Mouse (Mus musculus) stomach, embryonic 14.5 days (tissue): ENCODE results near the gene Nacad. TPM values are rescaled to one million over a fixed set of nuclear protein-coding genes. Genes with fewer than 3 reads are reported as not detected.

Experiments used
- ATAC-seq: fragments of 200-750 bp; cut with Nextera tagmentation; 2 replicates; pipeline ENCODE4 v1.8.0; 2017; ENCODE audit warnings: low read depth, moderate TSS enrichment; ENCODE audit not compliant: insufficient number of reproducible peaks, insufficient read depth, low FRiP score
- H3K27ac ChIP-seq: fragments of 300-500 bp; sonication (generic); 2 replicates; pipeline ENCODE4 v1.5.1; 2014; ENCODE audit warnings: mild to moderate bottlenecking, low read length, moderate library complexity, mixed read lengths
- H3K27me3 ChIP-seq: fragments of 300-500 bp; sonication (generic); 2 replicates; pipeline ENCODE4 v1.6.1; 2014; ENCODE audit warnings: low read length, control low read depth, mixed read lengths; ENCODE audit not compliant: control insufficient read depth, insufficient read depth
- H3K36me3 ChIP-seq: fragments of 300-500 bp; sonication (generic); 2 replicates; pipeline ENCODE4 v1.6.1; 2014; ENCODE audit warnings: mild to moderate bottlenecking, control low read depth, low read length, moderate library complexity, mixed read lengths; ENCODE audit not compliant: control insufficient read depth, insufficient read depth
- H3K4me1 ChIP-seq: fragments of 300-500 bp; sonication (generic); 2 replicates; pipeline ENCODE4 v1.6.1; 2014; ENCODE audit warnings: low read length, control low read depth, mixed read lengths; ENCODE audit not compliant: control insufficient read depth, insufficient read depth
- H3K4me2 ChIP-seq: fragments of 300-500 bp; sonication (generic); replicated peaks from 2 replicates; pipeline ENCODE4 v1.6.1; 2014; ENCODE audit warnings: low read depth, low read length, control low read depth
- H3K4me3 ChIP-seq: fragments of 300-500 bp; sonication (generic); 2 replicates; pipeline ENCODE4 v1.5.1; 2014; ENCODE audit warnings: low read depth, low read length, control low read depth
- H3K9ac ChIP-seq: fragments of 300-500 bp; sonication (generic); replicated peaks from 2 replicates; pipeline ENCODE4 v1.6.1; 2014; ENCODE audit warnings: low read depth, mild to moderate bottlenecking, control low read depth, low read length, moderate library complexity, mixed read lengths
- H3K9me3 ChIP-seq: fragments of 300-500 bp; sonication (generic); 2 replicates; pipeline ENCODE4 v1.6.1; 2016; ENCODE audit warnings: low read depth, low read length, control low read depth; ENCODE audit not compliant: control insufficient read depth
- WGBS: fragments of 180-500 bp; shearing (Covaris S2); extraction: QIAGEN DNeasy Blood & Tissue Kit; methylation state at CpG from one replicate; pipeline ENCODE4 v1.1.7; 2014; 5-methylcytosine and 5-hydroxymethylcytosine counted together
- polyA plus RNA-seq: library from polyadenylated mRNA; unstranded; fragments of >200 nt; fragmentation: Nextera tagmentation; extraction: Ambion mirVana; gene quantifications from 2 replicates; pipeline ENCODE4 v1.2.1, GENCODE M21; 2014

The Nacad gene
- polyA plus RNA-seq, 1 experiment from 2014 or later, result 9.2 TPM

DNA sequence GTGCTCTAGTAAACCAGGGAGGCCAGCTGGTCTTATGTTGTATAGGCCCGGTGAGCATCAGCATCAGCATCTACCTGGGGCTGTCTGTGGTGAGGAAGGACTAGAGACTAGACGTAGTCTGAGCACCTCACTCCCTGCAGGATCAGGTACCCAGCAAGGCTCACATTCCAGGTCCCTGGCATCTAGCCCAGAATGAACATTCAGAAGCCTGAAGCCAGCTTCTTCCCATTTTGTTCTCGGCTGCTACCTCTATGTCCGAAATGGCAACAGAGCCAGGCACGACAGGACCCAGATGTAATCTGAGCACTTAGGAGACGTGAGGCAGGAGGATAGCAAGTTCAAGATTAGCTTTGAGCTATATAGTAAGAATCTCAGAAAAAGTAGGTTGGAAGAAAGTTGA lies 11.0 kb downstream of the Nacad start:
- Histone ChIP-seq H3K27ac (no peak overlapping the region), H3K9ac (no peak overlapping the region), H3K9me3 (no peaks in the 10 kb centered on the region), H3K36me3 (peaks cover 70% of the 10 kb centered on the region), H3K4me1 (no peaks in the 10 kb centered on the region), H3K4me3 (no peak overlapping the region), H3K27me3 (no peaks in the 10 kb centered on the region), H3K4me2 (no peak overlapping the region)
- ATAC-seq, result no peak
- WGBS, result 71% methylated on average over 6 of the region's 6 CpGs

DNA sequence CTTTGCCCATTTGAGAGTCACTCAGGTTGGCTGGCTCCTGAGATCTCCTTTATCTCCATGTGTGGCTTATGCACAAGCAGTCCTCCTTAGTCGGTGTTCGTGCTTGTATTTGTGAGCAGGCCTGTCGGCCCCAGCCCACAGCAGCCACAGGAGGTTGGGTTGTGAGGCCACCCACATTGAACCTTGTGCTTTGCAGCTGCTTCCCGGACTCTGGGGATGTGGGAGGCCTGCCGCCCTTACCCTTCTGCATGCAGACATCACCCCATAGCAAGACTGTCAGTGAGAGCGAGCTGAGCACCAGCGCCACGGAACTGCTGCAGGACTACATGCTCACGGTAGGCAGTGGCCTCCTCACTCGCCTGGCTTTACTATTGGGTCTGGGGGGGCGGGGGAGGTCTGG lies 12.4 kb downstream of the Nacad start:
- Histone ChIP-seq H3K4me2 (no peak overlapping the region), H3K36me3 (peaks cover 75% of the 10 kb centered on the region), H3K4me1 (no peaks in the 10 kb centered on the region), H3K4me3 (no peak overlapping the region), H3K27me3 (no peaks in the 10 kb centered on the region), H3K9me3 (no peaks in the 10 kb centered on the region), H3K9ac (no peak overlapping the region), H3K27ac (no peak overlapping the region)
- 73% methylated on average over 11 of the region's 11 CpGs for WGBS
- ATAC-seq, result no peak

DNA sequence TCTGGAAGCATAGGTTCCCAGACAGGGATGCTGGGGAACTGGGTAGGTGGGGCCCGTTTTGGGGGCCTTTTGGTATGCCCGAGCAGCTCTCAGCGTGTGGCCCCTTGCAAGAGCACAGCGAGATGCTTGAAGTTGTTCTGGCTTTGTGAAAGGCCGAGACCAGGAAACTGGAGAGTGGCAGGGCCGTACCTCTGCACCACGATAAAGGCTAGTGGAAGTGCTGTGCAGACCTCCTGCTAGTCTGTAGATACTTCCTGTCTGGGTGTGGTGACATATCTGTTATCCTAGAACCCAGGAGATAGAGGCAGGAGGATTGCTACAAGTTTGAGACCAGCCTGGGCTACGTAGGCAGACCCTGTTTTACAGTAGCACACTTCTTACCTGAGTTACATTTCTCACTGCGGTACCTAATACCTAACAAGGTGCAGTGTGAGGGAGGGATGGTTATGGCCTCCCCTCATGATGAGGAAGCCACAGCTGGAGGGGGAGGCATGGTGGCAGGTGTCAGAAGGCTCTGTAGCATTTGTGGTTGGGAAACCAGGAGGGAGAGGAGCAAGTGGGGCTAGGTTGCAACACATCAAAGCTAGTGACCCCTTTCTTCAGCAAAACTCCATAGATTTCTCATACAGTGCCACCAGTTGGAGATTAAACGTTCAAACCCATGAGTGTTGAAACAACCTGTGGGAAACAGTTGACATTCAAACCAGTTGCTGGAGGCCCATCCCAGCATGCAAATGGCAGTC lies 14.7 kb downstream of the Nacad start:
- Histone ChIP-seq H3K27me3 (no peaks in the 10 kb centered on the region), H3K9ac (no peak overlapping the region), H3K9me3 (no peaks in the 10 kb centered on the region), H3K36me3 (peaks cover 60% of the 10 kb centered on the region), H3K27ac (no peak overlapping the region), H3K4me2 (no peak overlapping the region), H3K4me3 (no peak overlapping the region), H3K4me1 (no peaks in the 10 kb centered on the region)
- 82% methylated on average over 10 of the region's 10 CpGs for WGBS
- no peak; the same call in 1 of the 2 replicates for ATAC-seq

DNA sequence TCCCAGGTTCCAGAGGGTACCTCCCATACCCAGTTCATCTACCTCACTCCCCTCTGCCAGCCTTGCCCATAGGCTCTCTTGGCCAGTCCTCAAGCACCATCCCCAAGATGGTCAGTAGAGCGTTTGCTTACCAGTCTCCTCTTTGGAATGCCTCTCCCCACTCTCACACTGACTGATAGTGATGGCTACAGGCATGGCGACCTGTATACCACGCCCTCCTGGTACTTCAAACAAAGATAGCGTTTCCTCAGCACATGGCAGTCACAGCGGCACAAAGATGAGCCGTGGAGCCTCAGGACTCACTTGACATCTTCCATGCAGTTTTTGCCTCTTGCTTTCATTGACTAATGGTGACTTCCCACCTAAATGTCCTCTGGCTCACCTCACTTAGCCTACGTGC lies 16.0 kb downstream of the Nacad start:
- H3K9ac ChIP-seq, result no peak overlapping the region
- H3K4me3 ChIP-seq, result no peak overlapping the region
- no peaks in the 10 kb centered on the region for H3K9me3 ChIP-seq
- H3K36me3 ChIP-seq, result peaks cover 62% of the 10 kb centered on the region
- H3K27me3 ChIP-seq, result no peaks in the 10 kb centered on the region
- no peak overlapping the region for H3K4me2 ChIP-seq
- WGBS, result 87% methylated on average over 7 of the region's 7 CpGs
- no peak for ATAC-seq
- H3K27ac ChIP-seq, result no peak overlapping the region
- no peaks in the 10 kb centered on the region for H3K4me1 ChIP-seq

DNA sequence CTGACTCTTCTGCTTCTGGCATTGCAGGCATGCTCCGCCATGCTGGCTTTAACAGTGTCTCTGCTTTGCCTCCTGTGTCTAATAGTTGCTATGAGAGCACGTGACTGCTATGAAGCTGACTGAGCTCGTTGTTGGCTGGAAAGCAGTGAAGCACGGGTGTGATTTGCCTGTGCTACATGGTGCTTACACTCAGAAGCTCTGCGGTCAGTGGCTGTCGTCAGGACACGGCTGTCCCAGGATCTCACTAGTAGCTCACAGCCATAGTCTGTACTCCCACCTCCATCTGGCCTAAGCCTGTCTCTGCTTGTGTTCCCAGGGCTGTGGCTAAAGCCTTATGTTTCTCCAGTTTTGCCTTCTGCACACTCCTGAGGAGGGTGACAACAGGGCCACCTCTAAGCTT lies 17.6 kb downstream of the Nacad start:
- Histone ChIP-seq H3K9me3 (no peaks in the 10 kb centered on the region), H3K4me3 (no peak overlapping the region), H3K27ac (no peak overlapping the region), H3K36me3 (peaks cover 59% of the 10 kb centered on the region), H3K4me2 (no peak overlapping the region), H3K4me1 (no peaks in the 10 kb centered on the region), H3K27me3 (no peaks in the 10 kb centered on the region), H3K9ac (no peak overlapping the region)
- ATAC-seq, result no peak; the same call in 1 of the 2 replicates
- WGBS, result 93% methylated on average over 7 of the region's 7 CpGs

DNA sequence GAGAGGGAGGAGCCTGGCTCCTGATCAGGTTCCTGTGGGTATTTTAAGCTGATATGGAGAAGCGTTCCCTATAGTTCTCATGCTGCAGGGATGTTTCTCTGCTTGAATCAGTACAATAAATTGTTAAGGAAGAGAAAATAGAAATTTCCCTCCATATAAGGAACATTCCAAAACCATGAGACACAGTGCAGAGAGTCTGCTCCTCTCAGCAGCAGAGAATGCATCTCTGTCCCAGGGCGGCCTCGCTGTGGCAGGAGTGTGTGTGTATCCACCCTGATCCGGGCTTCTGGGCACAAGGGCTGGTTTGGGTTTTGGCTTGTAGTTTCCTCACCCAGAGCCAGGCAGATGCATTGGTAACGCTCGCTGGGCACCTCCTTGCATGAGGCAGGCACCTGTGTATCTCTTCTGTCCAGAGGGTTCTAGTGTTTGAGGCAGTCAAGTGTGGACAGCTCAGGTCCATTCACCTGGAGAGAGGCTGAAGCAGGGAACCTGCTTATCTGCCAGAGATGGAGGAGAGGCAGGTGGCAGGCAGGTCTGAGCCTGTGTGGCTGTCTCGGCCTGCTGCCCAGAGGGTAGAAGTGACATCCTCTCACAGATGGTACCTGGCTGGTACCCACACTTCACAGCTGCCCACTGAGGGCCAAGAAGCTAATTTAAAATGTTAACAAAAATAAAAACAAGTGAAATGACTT lies 18.5 kb downstream of the Nacad start:
- Histone ChIP-seq H3K4me1 (no peaks in the 10 kb centered on the region), H3K4me3 (no peak overlapping the region), H3K9me3 (no peaks in the 10 kb centered on the region), H3K27ac (no peak overlapping the region), H3K27me3 (no peaks in the 10 kb centered on the region), H3K4me2 (no peak overlapping the region), H3K9ac (no peak overlapping the region), H3K36me3 (peaks cover 52% of the 10 kb centered on the region)
- ATAC-seq, result no peak
- WGBS, result 92% methylated on average over 7 of the region's 7 CpGs

DNA sequence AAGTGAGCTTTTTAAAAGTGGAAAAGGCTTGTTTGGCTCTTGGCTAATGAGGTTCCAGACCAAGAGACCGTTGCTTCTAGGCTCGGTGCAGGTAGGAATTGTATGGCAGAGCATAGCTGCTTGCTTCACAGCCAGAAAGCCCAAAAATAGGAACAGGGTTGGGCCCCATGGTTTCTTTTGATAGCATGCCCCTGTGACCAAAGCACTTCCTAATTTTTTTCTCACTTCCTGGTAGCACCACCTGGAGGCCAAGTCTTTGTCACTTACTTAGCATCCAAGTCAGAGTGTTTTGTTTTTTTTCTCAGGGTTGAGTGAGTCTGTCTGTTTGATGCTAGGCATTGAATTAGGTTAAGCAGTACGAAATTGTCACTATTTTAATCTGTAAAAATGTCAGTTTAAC lies 19.2 kb downstream of the Nacad start:
- Histone ChIP-seq H3K9me3 (no peaks in the 10 kb centered on the region), H3K9ac (no peak overlapping the region), H3K36me3 (peaks cover 47% of the 10 kb centered on the region), H3K4me1 (no peaks in the 10 kb centered on the region), H3K27ac (no peak overlapping the region), H3K4me3 (no peak overlapping the region), H3K4me2 (no peak overlapping the region), H3K27me3 (no peaks in the 10 kb centered on the region)
- ATAC-seq, result no peak
- WGBS, result 85% methylated on average over 3 of the region's 3 CpGs

DNA sequence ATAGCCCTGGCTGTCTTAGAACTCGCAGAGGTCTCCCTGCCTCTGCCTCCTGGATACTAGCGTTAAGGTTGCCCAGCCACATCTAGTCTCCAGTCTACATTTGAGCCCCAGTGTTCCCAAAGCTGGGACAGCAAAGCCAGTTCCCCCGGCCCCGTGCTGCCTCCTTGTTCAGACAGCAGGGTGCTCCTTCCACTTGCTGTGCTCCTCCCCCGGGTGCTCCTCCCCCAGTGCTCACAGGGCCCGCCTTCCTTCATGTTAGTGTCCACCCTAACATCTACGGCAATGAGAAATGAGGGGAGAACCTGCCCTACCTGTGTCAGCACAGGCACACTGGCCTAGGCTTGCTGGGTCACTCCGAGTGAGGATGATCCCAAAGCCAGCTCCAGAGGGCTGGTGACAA lies 20.1 kb downstream of the Nacad start:
- no peak overlapping the region for H3K4me3 ChIP-seq
- peaks cover 42% of the 10 kb centered on the region for H3K36me3 ChIP-seq
- H3K9me3 ChIP-seq, result no peaks in the 10 kb centered on the region
- ATAC-seq, result no peak
- 89% methylated on average over 8 of the region's 8 CpGs for WGBS
- no peak overlapping the region for H3K27ac ChIP-seq
- no peaks in the 10 kb centered on the region for H3K4me1 ChIP-seq
- H3K9ac ChIP-seq, result no peak overlapping the region
- H3K4me2 ChIP-seq, result no peak overlapping the region
- no peaks in the 10 kb centered on the region for H3K27me3 ChIP-seq
